Mouse (Mus musculus) thymus, adult 2 months (tissue): Measurements from ENCODE around the gene Gas2l3. TPM values are rescaled to one million over a fixed set of nuclear protein-coding genes. Genes with fewer than 3 reads are reported as not detected.
A peak's percentile ranks its signal among the peaks of the same experiment; 100 is the strongest.

Source experiments
- DNase-seq: peaks from one replicate; pipeline ENCODE4 v3.0.0; 2021
- H3K27ac ChIP-seq: fragments of 200-500 bp; 2 replicates; pipeline ENCODE4 v1.5.1; 2012; ENCODE audit warnings: low read length, control low read depth; ENCODE audit not compliant: control insufficient read depth, insufficient read depth
- H3K27me3 ChIP-seq: fragments of 200-500 bp; 2 replicates; pipeline ENCODE4 v1.6.1; 2012; ENCODE audit warnings: mild to moderate bottlenecking, low read length, moderate library complexity, mixed read lengths; ENCODE audit not compliant: control insufficient read depth, insufficient read depth
- H3K36me3 ChIP-seq: fragments of 200-500 bp; 2 replicates; pipeline ENCODE4 v1.6.1; 2012; ENCODE audit warnings: mild to moderate bottlenecking, low read length, moderate library complexity; ENCODE audit not compliant: control insufficient read depth, insufficient read depth
- H3K4me1 ChIP-seq: fragments of 200-500 bp; replicated peaks from 2 replicates; pipeline ENCODE4 v1.6.1; 2012; ENCODE audit warnings: low read length; ENCODE audit not compliant: control insufficient read depth, insufficient read depth
- H3K4me3 ChIP-seq: fragments of 200-500 bp; 2 replicates; pipeline ENCODE4 v1.5.1; 2012; ENCODE audit warnings: mild to moderate bottlenecking, low read length, control low read depth, moderate library complexity; ENCODE audit not compliant: control insufficient read depth, insufficient read depth
- CTCF ChIP-seq: fragments of 200-500 bp; IDR thresholded peaks from 2 replicates; pipeline ENCODE4 v1.5.1; 2012; ENCODE audit warnings: mild to moderate bottlenecking, control low read depth, low read length, moderate library complexity, borderline replicate concordance; ENCODE audit not compliant: control insufficient read depth, poor library complexity, insufficient read depth; ENCODE audit errors: extremely low read depth
- POLR2A ChIP-seq: fragments of 200-500 bp; IDR thresholded peaks from 2 replicates; pipeline ENCODE4 v1.6.1; 2012; ENCODE audit warnings: mild to moderate bottlenecking, low read length, control low read depth, moderate library complexity; ENCODE audit not compliant: control insufficient read depth, poor library complexity, insufficient read depth; ENCODE audit errors: extremely low read depth
- WGBS: fragments of 180-500 bp; shearing (Covaris S2); methylation state at CpG from one replicate; pipeline ENCODE4 v1.1.7; 2018; 5-methylcytosine and 5-hydroxymethylcytosine counted together
- polyA plus RNA-seq: library from polyadenylated mRNA; depleted of rRNA; stranded (reverse); fragments of >200 nt; gene quantifications from 2 replicates; pipeline ENCODE4 v1.2.3, GENCODE M21; 2012; rRNA removed

The Gas2l3 gene
- polyA plus RNA-seq = 2.6 and 4.8 TPM in 2 replicates

GRCm38 (mm10) chr10:89443623-89444151 is at the start of gene Gas2l3:
Gene Gas2l3 (minus strand): TSS chr10:89443967.
- peak within 1 kb of the TSS; percentile 61 for H3K4me3 ChIP-seq
- peak; percentile 32; the same call in 1 of the 2 replicates for TF ChIP-seq POLR2A
- TF ChIP-seq CTCF = 0 out of 2 replicates have a peak, but pooled peaks have one; percentile 21
- H3K36me3 ChIP-seq = no peaks in the 10 kb centered on the region
- DNase-seq = peak; percentile 81
- H3K4me1 ChIP-seq = peaks cover 6% of the 10 kb centered on the region
- under 1% methylated on average over 39 of the region's 39 CpGs for WGBS
- no peaks in the 10 kb centered on the region for H3K27me3 ChIP-seq
- H3K27ac ChIP-seq = no peak within 1 kb of the TSS

GRCm38 (mm10) chr10:89491321-89491720 is 47.6 kb upstream of the Gas2l3 start:
- Histone ChIP-seq H3K4me1 (no peaks in the 10 kb centered on the region), H3K27ac (no peak overlapping the region), H3K4me3 (no peak overlapping the region), H3K36me3 (no peaks in the 10 kb centered on the region), H3K27me3 (no peaks in the 10 kb centered on the region)
- 97% methylated on average over 3 of the region's 3 CpGs for WGBS
- no peak for TF ChIP-seq CTCF
- no peak for TF ChIP-seq POLR2A
- no peak for DNase-seq

GRCm38 (mm10) chr10:89490250-89490649 is 46.5 kb upstream of the Gas2l3 start:
- 91% methylated on average over 3 of the region's 3 CpGs for WGBS
- Histone ChIP-seq H3K36me3 (no peaks in the 10 kb centered on the region), H3K4me1 (no peaks in the 10 kb centered on the region), H3K27ac (no peak overlapping the region), H3K4me3 (no peak overlapping the region), H3K27me3 (no peaks in the 10 kb centered on the region)
- TF ChIP-seq CTCF = no peak
- no peak for TF ChIP-seq POLR2A
- DNase-seq = no peak

- no peak for DNase-seq
- Histone ChIP-seq H3K4me3 (no peak overlapping the region), H3K27me3 (no peaks in the 10 kb centered on the region), H3K4me1 (no peaks in the 10 kb centered on the region), H3K27ac (no peak overlapping the region), H3K36me3 (no peaks in the 10 kb centered on the region)
- TF ChIP-seq POLR2A (no peak), CTCF (no peak)
- 38% methylated on average over 4 of the region's 4 CpGs for WGBS
Measured at GRCm38 (mm10) chr10:89489459-89489858, 45.7 kb upstream of the Gas2l3 start.

GRCm38 (mm10) chr10:89486995-89487742 is 43.4 kb upstream of the Gas2l3 start:
- Histone ChIP-seq H3K27me3 (no peaks in the 10 kb centered on the region), H3K36me3 (no peaks in the 10 kb centered on the region), H3K27ac (no peak overlapping the region), H3K4me1 (no peaks in the 10 kb centered on the region), H3K4me3 (no peak overlapping the region)
- no peak for DNase-seq
- 87% methylated on average over 4 of the region's 4 CpGs for WGBS
- TF ChIP-seq CTCF = no peak
- TF ChIP-seq POLR2A = no peak

- H3K4me3 ChIP-seq = no peak overlapping the region
- no peaks in the 10 kb centered on the region for H3K27me3 ChIP-seq
- H3K36me3 ChIP-seq = no peaks in the 10 kb centered on the region
- TF ChIP-seq CTCF = no peak
- TF ChIP-seq POLR2A = no peak
- DNase-seq = no peak
- H3K27ac ChIP-seq = no peak overlapping the region
- no peaks in the 10 kb centered on the region for H3K4me1 ChIP-seq
Measured at GRCm38 (mm10) chr10:89484907-89485306, 41.1 kb upstream of the Gas2l3 start.
